Mouse (Mus musculus): ENCODE data around the gene Snap91. TPM values are rescaled to one million over a fixed set of nuclear protein-coding genes. Genes with fewer than 3 reads are reported as not detected.

Gene Snap91
- polyA plus RNA-seq, 1 experiment from 2014 or later: 6.6 TPM

- no peak overlapping the region for H3K27ac ChIP-seq
- H3K4me2 ChIP-seq (replicated peaks): no peak overlapping the region
- H3K9ac ChIP-seq: no peak overlapping the region
- WGBS: 90% methylated on average over 6 of the region's 6 CpGs
- H3K36me3 ChIP-seq: no peaks in the 10 kb centered on the region
- no peak for ATAC-seq (ENCODE audit: low FRiP score, low read depth)
- H3K9me3 ChIP-seq: no peaks in the 10 kb centered on the region
- H3K4me1 ChIP-seq: 0 out of 2 replicates have a peak, but pooled peaks cover 10% of the 10 kb centered on the region
- no peaks in the 10 kb centered on the region for H3K27me3 ChIP-seq
- H3K4me3 ChIP-seq: no peak overlapping the region
These were observed 105.1 kb downstream of the Snap91 start for GRCm38 (mm10) chr9:86775374-86775773.

- H3K36me3 ChIP-seq: no peaks in the 10 kb centered on the region
- no peaks in the 10 kb centered on the region for H3K27me3 ChIP-seq
- no peak overlapping the region for H3K9ac ChIP-seq
- H3K27ac ChIP-seq: no peak overlapping the region
- H3K4me1 ChIP-seq: 0 out of 2 replicates have a peak, but pooled peaks cover 10% of the 10 kb centered on the region
- ATAC-seq (ENCODE audit: low FRiP score, low read depth): no peak
- H3K4me3 ChIP-seq: no peak overlapping the region
- no peaks in the 10 kb centered on the region for H3K9me3 ChIP-seq
- WGBS: 71% methylated on average over 8 of the region's 8 CpGs
- no peak overlapping the region for H3K4me2 ChIP-seq (replicated peaks)
These were observed 106.5 kb downstream of the Snap91 start for GRCm38 (mm10) chr9:86773996-86774395.

- Histone ChIP-seq H3K4me1 (0 out of 2 replicates have a peak, but pooled peaks cover 10% of the 10 kb centered on the region), H3K36me3 (no peaks in the 10 kb centered on the region), H3K9ac (no peak overlapping the region), H3K4me3 (no peak overlapping the region), H3K9me3 (no peaks in the 10 kb centered on the region), H3K27ac (no peak overlapping the region), H3K4me2 (replicated peaks) (no peak overlapping the region), H3K27me3 (no peaks in the 10 kb centered on the region)
- 66% methylated on average over 3 of the region's 3 CpGs for WGBS
- no peak for ATAC-seq (ENCODE audit: low FRiP score, low read depth)
These were observed 107.6 kb downstream of the Snap91 start for GRCm38 (mm10) chr9:86772897-86773296.

- no peak overlapping the region for H3K4me2 ChIP-seq (replicated peaks)
- no peaks in the 10 kb centered on the region for H3K27me3 ChIP-seq
- WGBS: 80% methylated on average over 10 of the region's 10 CpGs
- no peak for ATAC-seq (ENCODE audit: low FRiP score, low read depth)
- no peak overlapping the region for H3K27ac ChIP-seq
- H3K4me3 ChIP-seq: no peak overlapping the region
- no peaks in the 10 kb centered on the region for H3K36me3 ChIP-seq
- peaks cover 10% of the 10 kb centered on the region for H3K4me1 ChIP-seq
- no peaks in the 10 kb centered on the region for H3K9me3 ChIP-seq
- H3K9ac ChIP-seq: no peak overlapping the region
These were observed 113.5 kb downstream of the Snap91 start for GRCm38 (mm10) chr9:86766991-86767390.

GRCm38 (mm10) chr9:86764002-86764401 lies 116.5 kb downstream of the Snap91 start:
- no peaks in the 10 kb centered on the region for H3K27me3 ChIP-seq
- H3K4me3 ChIP-seq: no peak overlapping the region
- no peak overlapping the region for H3K9ac ChIP-seq
- 69% methylated on average over 2 of the region's 2 CpGs for WGBS
- H3K4me2 ChIP-seq (replicated peaks): no peak overlapping the region
- no peak for ATAC-seq (ENCODE audit: low FRiP score, low read depth)
- H3K27ac ChIP-seq: no peak overlapping the region
- no peaks in the 10 kb centered on the region for H3K9me3 ChIP-seq
- H3K4me1 ChIP-seq: peaks cover 10% of the 10 kb centered on the region
- no peaks in the 10 kb centered on the region for H3K36me3 ChIP-seq

- peak; percentile 85 for ATAC-seq (ENCODE audit: low FRiP score, low read depth)
- WGBS: 23% methylated on average over 8 of the region's 8 CpGs
- Histone ChIP-seq H3K36me3 (peaks cover 1% of the 10 kb centered on the region; the same call in 1 of the 2 replicates), H3K27me3 (no peaks in the 10 kb centered on the region), H3K4me2 (replicated peaks) (no peak overlapping the region), H3K27ac (no peak overlapping the region), H3K4me3 (no peak overlapping the region), H3K9ac (no peak overlapping the region), H3K4me1 (peaks cover 10% of the 10 kb centered on the region), H3K9me3 (no peaks in the 10 kb centered on the region)
These were observed 117.7 kb downstream of the Snap91 start for GRCm38 (mm10) chr9:86762477-86763376.

GRCm38 (mm10) chr9:86745926-86746581 lies 134.4 kb downstream of the Snap91 start:
- Histone ChIP-seq H3K9ac (no peak overlapping the region), H3K4me3 (peak overlapping the region; percentile 54), H3K9me3 (no peaks in the 10 kb centered on the region), H3K27me3 (no peaks in the 10 kb centered on the region), H3K4me1 (peaks cover 25% of the 10 kb centered on the region), H3K4me2 (replicated peaks) (peak overlapping the region; percentile 78), H3K36me3 (no peaks in the 10 kb centered on the region), H3K27ac (no peak overlapping the region)
- WGBS: 22% methylated on average over 13 of the region's 13 CpGs
- ATAC-seq (ENCODE audit: low FRiP score, low read depth): peak; percentile 66

GRCm38 (mm10) chr9:86744041-86744440 lies 136.4 kb downstream of the Snap91 start:
- WGBS: 25% methylated on average over 5 of the region's 5 CpGs
- H3K9me3 ChIP-seq: no peaks in the 10 kb centered on the region
- peak overlapping the region; percentile 65 for H3K9ac ChIP-seq
- H3K4me1 ChIP-seq: peaks cover 25% of the 10 kb centered on the region
- peak overlapping the region; percentile 54 for H3K4me3 ChIP-seq
- ATAC-seq (ENCODE audit: low FRiP score, low read depth): no peak
- H3K27me3 ChIP-seq: no peaks in the 10 kb centered on the region
- H3K4me2 ChIP-seq (replicated peaks): peak overlapping the region; percentile 78
- peak overlapping the region; percentile 63; the same call in 1 of the 2 replicates for H3K27ac ChIP-seq
- no peaks in the 10 kb centered on the region for H3K36me3 ChIP-seq

GRCm38 (mm10) chr9:86742959-86743911 lies 137.2 kb downstream of the Snap91 start, which contains the start of gene Prss35:
Gene Prss35, plus strand, starts transcription at chr9:86743649.
- peaks cover 25% of the 10 kb centered on the region for H3K4me1 ChIP-seq
- peak within 1 kb of the TSS; percentile 65 for H3K9ac ChIP-seq
- ATAC-seq (ENCODE audit: low FRiP score, low read depth): peak; percentile 88
- peak within 1 kb of the TSS; percentile 78 for H3K4me2 ChIP-seq (replicated peaks)
- H3K27ac ChIP-seq: peak within 1 kb of the TSS; percentile 63
- no peaks in the 10 kb centered on the region for H3K36me3 ChIP-seq
- H3K4me3 ChIP-seq: peak within 1 kb of the TSS; percentile 54
- no peaks in the 10 kb centered on the region for H3K27me3 ChIP-seq
- H3K9me3 ChIP-seq: no peaks in the 10 kb centered on the region
- WGBS: 4% methylated on average over 19 of the region's 19 CpGs

GRCm38 (mm10) chr9:86739971-86740370 lies 140.5 kb downstream of the Snap91 start:
- no peak overlapping the region for H3K9ac ChIP-seq
- no peaks in the 10 kb centered on the region for H3K36me3 ChIP-seq
- H3K9me3 ChIP-seq: no peaks in the 10 kb centered on the region
- no peak overlapping the region for H3K4me3 ChIP-seq
- peaks cover 18% of the 10 kb centered on the region for H3K4me1 ChIP-seq
- no peaks in the 10 kb centered on the region for H3K27me3 ChIP-seq
- H3K27ac ChIP-seq: no peak overlapping the region
- H3K4me2 ChIP-seq (replicated peaks): no peak overlapping the region
- no peak for ATAC-seq (ENCODE audit: low FRiP score, low read depth)
- WGBS: 34% methylated on average over 3 of the region's 3 CpGs

- H3K4me2 ChIP-seq (replicated peaks): no peak overlapping the region
- no peaks in the 10 kb centered on the region for H3K27me3 ChIP-seq
- 92% methylated on average over 8 of the region's 8 CpGs for WGBS
- no peaks in the 10 kb centered on the region for H3K9me3 ChIP-seq
- no peak overlapping the region for H3K27ac ChIP-seq
- no peaks in the 10 kb centered on the region for H3K36me3 ChIP-seq
- no peak overlapping the region for H3K4me3 ChIP-seq
- H3K9ac ChIP-seq: no peak overlapping the region
- no peak for ATAC-seq (ENCODE audit: low FRiP score, low read depth)
- peaks cover 10% of the 10 kb centered on the region for H3K4me1 ChIP-seq
These were observed 141.7 kb downstream of the Snap91 start for GRCm38 (mm10) chr9:86738801-86739200.
